Mouse (Mus musculus) gastrocnemius, postnatal 10 days (tissue): ENCODE data around the gene Gm45337. TPM values are rescaled to one million over a fixed set of nuclear protein-coding genes. Genes with fewer than 3 reads are reported as not detected.
A peak's percentile ranks its signal among the peaks of the same experiment; 100 is the strongest.

ENCODE experiments used
- DNase-seq: peaks from one replicate; pipeline ENCODE4 v3.0.0; 2021; ENCODE audit warnings: mixed read lengths
- total RNA-seq, 2 experiments: library from RNA; stranded (reverse); gene quantifications; 2 replicates each; pipeline ENCODE4 v1.2.3; 2021

The Gm45337 gene
- total RNA-seq, 2 experiments from 2014 or later, result not detected

DNA sequence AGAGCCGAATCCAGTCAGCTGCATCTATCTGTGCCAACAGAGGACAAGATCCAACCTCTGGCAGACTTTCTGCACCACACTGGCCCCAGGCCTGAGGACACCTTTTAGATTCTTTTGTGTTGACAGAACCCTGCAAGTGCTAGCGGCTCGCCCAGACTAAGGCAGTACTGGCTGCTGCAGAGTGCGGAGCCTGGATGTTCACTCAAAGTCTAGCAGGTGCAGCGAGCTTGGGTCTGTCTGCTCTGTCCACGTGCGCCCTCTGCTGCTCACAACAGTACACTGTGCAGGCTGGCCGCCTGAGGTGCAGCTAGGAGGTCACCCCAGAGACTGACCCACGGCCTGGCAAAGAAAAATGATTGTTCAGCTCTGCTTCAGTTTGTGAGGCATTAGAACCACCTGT is 46.6 kb downstream of the Gm45337 start:
- DNase-seq, result peak; percentile 83

DNA sequence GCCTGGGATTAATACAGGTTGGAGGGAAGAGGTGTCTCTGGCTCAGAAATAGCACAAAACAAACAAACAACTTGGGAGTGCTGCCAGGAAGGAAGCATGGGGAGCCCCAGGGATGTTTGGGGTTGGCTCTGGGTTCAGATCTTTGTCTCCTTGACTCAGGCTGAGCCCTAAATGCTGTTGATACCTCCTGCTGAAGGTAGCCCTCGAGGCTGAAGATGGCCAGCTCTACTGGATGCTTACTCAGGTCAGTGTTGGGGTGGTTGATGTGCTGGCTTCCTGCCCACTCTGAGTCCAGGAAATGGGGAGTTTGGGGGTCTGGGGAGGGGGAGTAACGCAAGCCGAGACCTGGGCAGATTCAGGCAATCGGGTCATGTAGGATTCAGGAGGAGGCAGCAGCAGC is 47.7 kb downstream of the Gm45337 start:
- no peak for DNase-seq

DNA sequence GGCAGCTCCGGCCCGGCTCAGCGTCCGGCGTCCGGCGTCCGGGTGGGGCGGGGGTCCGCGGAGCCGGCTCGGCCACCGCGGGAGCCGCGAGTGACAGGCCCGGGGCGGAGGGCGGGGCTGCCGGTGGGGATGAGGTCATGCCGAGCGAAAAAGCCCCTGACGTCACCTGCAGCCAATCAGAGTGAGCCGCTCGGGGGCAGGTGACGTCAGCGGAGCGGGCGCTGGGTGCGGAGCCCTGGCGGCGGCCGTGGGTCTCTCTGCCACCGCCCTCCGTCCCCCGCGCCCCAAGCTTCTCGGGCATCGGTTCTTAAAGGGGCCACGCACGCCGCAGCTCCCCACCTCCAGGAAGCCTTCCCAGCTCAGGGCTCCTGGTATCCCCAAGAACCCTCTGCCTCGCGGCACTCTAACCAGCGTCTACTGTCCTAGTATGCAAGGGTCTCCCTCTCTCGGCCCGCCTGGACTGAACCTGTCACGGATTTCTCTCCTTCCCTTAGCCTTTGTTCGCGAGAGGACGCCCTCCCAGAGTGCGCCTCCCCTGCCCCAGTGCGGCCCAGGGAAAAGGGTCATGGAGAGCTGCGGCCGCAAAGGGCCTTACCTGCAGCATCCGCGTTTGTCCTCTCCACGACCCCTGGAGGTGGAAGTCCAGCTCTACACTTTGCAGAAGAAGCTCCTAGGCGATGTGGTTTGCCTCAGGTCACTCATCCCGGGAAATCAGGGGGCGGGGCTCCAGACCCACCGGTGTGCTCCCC is 49.0 kb downstream of the Gm45337 start, which contains the start of gene Dusp8:
Gene Dusp8, minus strand, starts transcription at position 661 of the 749 bp plus-strand sequence.
- DNase-seq, result peak; percentile 89

DNA sequence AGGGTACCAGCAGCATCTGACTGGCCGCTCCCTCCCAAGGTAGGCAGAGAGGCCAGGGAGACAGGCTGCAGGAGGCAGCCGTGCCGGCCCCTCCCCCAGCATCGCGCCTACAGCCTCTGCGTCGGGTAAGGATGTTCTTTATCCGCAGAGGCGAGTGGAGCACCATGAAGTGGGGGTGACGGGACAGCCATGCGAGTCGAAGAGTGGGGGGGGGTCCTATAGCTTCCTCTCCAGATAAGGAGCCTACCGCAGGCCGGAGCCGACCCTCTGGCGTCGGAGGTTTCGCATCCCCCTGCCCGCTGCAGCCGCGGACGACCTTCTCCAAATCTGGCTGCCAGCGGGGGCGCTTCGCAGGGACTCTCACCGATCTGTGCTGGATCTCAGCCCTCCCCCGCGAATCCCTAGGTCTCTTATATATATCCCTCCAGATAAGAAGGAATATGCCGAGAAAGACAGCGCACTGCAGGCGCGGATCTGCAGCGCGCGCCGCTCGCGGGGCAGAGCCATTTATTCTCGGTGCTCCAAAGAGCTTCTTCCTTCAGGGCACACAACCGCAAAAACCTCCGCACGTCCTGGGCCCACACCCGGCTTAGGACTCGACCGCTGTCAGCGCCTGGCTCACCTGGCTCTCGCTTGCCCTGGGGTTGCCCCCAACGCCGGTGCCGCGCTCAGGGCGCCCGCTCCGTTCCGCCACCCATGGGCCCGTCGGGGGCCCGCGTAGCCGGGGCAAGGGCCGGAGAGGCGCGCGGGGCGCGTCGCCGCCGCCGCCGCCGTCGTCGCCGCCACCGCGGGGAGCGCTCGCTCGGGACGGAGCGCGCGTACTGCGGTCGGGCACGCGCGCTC is 49.9 kb downstream of the Gm45337 start:
- peak; percentile 29 for DNase-seq

DNA sequence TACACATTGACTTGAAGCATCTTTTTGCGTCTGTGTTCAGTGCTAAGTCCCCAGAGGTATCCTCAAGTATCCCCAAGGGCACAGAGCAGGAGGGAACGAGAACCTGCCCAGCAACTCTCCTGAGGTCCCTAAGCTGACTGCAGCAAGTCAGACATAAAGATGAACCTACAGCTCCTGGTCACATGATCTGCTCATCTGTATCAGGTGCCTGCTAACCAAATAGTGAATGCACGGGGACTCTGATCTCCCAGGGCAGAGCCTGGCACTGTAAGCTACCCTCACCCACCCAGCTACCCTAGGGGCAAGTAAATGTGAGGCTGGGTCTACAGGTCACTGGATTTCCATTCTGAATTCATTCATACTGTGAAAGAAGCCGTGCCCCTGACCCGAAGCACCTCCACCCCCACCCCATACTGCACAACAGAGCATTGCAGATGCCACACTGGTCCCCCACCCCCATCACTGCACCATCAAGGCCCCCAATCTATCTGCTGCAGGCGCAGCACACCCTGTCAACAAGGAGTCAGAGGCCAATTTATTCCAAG is 50.6 kb downstream of the Gm45337 start:
- DNase-seq, result no peak

Other genes with a start within 250 kb of the Gm45337 start
- gene Tollip, start 226.1 kb downstream of the Gm45337 start, total RNA-seq, result 10 to 100 TPM; 28.9 to 29.3 TPM
- gene Brsk2, start 194.9 kb downstream of the Gm45337 start, total RNA-seq, result 1 to 10 TPM in 1 of 2 experiments, under 1 TPM in 1; 0.85 to 1.1 TPM
- gene Mob2, start 83.5 kb downstream of the Gm45337 start, total RNA-seq, result 10 to 100 TPM; 30.1 to 36.7 TPM
- gene Dusp8, start 48.8 kb downstream of the Gm45337 start, total RNA-seq, result 10 to 100 TPM; 16.8 to 17.3 TPM
- not detected for gene Gm45618, start 23.9 kb downstream of the Gm45337 start, total RNA-seq
- gene Gm39115, start 8.6 kb downstream of the Gm45337 start, total RNA-seq, result not detected
- gene Gm29735, start 12.5 kb upstream of the Gm45337 start, total RNA-seq, result not detected
- not detected for gene Gm4553, start 21.1 kb upstream of the Gm45337 start, total RNA-seq
- gene Krtap5-2, start 31.4 kb upstream of the Gm45337 start, total RNA-seq, result not detected
- gene Gm10153, start 45.8 kb upstream of the Gm45337 start, total RNA-seq, result not detected
- gene Krtap5-3, start 56.8 kb upstream of the Gm45337 start, total RNA-seq, result not detected
- not detected for gene Gm7579, start 67.3 kb upstream of the Gm45337 start, total RNA-seq
- not detected for gene Krtap5-5, start 85.4 kb upstream of the Gm45337 start, total RNA-seq
- gene Gm40460, start 96.5 kb upstream of the Gm45337 start, total RNA-seq, result not detected
- gene Gm2431, start 113.7 kb upstream of the Gm45337 start, total RNA-seq, result not detected
- gene Gm4559, start 129.8 kb upstream of the Gm45337 start, total RNA-seq, result not detected
- gene Krtap5-1, start 152.5 kb upstream of the Gm45337 start, total RNA-seq, result not detected
- gene Krtap5-4, start 158.9 kb upstream of the Gm45337 start, total RNA-seq, result not detected
- 1 to 10 TPM; 3.3 to 4.8 TPM for gene Ifitm10, start 229.1 kb upstream of the Gm45337 start, total RNA-seq
- 1 to 10 TPM in 1 of 2 experiments, not detected in 1; 1.0 TPM for gene Gm49369, start 238.1 kb upstream of the Gm45337 start, total RNA-seq
- gene Ctsd, start 243.4 kb upstream of the Gm45337 start, total RNA-seq, result 100 to 1,000 TPM; 249 to 254 TPM